Mouse (Mus musculus): ENCODE results near the gene Lrrc37a. TPM values are rescaled to one million over a fixed set of nuclear protein-coding genes. Genes with fewer than 3 reads are reported as not detected.

The Lrrc37a gene
- polyA plus RNA-seq, 1 experiment from 2014 or later = not detected

Other genes with a start within 250 kb of the Lrrc37a start
- gene Map3k14, start 237.1 kb downstream of the Lrrc37a start, polyA plus RNA-seq (2015; fragmentation: Nextera tagmentation; extraction: Ambion mirVana) = 5.1 and 5.3 TPM in 2 replicates
- gene Arhgap27, start 140.9 kb downstream of the Lrrc37a start, polyA plus RNA-seq (2015; fragmentation: Nextera tagmentation; extraction: Ambion mirVana) = 12.3 and 12.4 TPM in 2 replicates
- gene Plekhm1, start 91.9 kb downstream of the Lrrc37a start, polyA plus RNA-seq (2015; fragmentation: Nextera tagmentation; extraction: Ambion mirVana) = 8.2 and 9.2 TPM in 2 replicates
- gene Gm884, start 116.5 kb upstream of the Lrrc37a start, polyA plus RNA-seq (2015; fragmentation: Nextera tagmentation; extraction: Ambion mirVana) = not detected in 2 replicates
- gene Lyzl6, start 134.3 kb upstream of the Lrrc37a start, polyA plus RNA-seq (2015; fragmentation: Nextera tagmentation; extraction: Ambion mirVana) = not detected in 2 replicates
- 0.22 and 0.32 TPM in 2 replicates for gene Rprml, start 145.0 kb upstream of the Lrrc37a start, polyA plus RNA-seq (2015; fragmentation: Nextera tagmentation; extraction: Ambion mirVana)
- 92.5 and 93.5 TPM in 2 replicates for gene Gosr2, start 193.3 kb upstream of the Lrrc37a start, polyA plus RNA-seq (2015; fragmentation: Nextera tagmentation; extraction: Ambion mirVana)
- gene Wnt9b, start 245.2 kb upstream of the Lrrc37a start, polyA plus RNA-seq (2015; fragmentation: Nextera tagmentation; extraction: Ambion mirVana) = 0.47 and 1.2 TPM in 2 replicates

Data from embryonic facial prominence, embryonic 15.5 days (tissue).